Mouse (Mus musculus) midbrain, embryonic 14.5 days (tissue): Measurements from ENCODE around the gene Gm20388. TPM values are rescaled to one million over a fixed set of nuclear protein-coding genes. Genes with fewer than 3 reads are reported as not detected.

Experiments used
- ATAC-seq: fragments of 200-750 bp; cut with Nextera tagmentation; 2 replicates; pipeline ENCODE4 v1.8.0; 2017; ENCODE audit warnings: moderate number of reproducible peaks, moderate library complexity; ENCODE audit not compliant: low FRiP score, low TSS enrichment
- DNase-seq: peaks from one replicate; pipeline ENCODE4 v3.0.0-alpha.2; 2015
- H3K27ac ChIP-seq: fragments of 300-500 bp; sonication (generic); replicated peaks from 2 replicates; pipeline ENCODE4 v1.5.1; 2014; ENCODE audit warnings: mild to moderate bottlenecking, low read depth, low read length, moderate library complexity
- H3K27me3 ChIP-seq: fragments of 300-500 bp; sonication (generic); 2 replicates; pipeline ENCODE4 v1.6.1; 2014; ENCODE audit warnings: low read length, control low read depth, mixed read lengths; ENCODE audit not compliant: control insufficient read depth, insufficient read depth
- H3K36me3 ChIP-seq: fragments of 300-500 bp; sonication (generic); 2 replicates; pipeline ENCODE4 v1.6.1; 2014; ENCODE audit warnings: low read length, control low read depth; ENCODE audit not compliant: control insufficient read depth, insufficient read depth
- H3K4me1 ChIP-seq: fragments of 300-500 bp; sonication (generic); 2 replicates; pipeline ENCODE4 v1.6.1; 2014; ENCODE audit warnings: mild to moderate bottlenecking, antibody characterized with exemption, low read length, control low read depth; ENCODE audit not compliant: control insufficient read depth, insufficient read depth
- H3K4me2 ChIP-seq: fragments of 300-500 bp; sonication (generic); 2 replicates; pipeline ENCODE4 v1.6.1; 2014; ENCODE audit warnings: mild to moderate bottlenecking, low read length, moderate library complexity
- H3K4me3 ChIP-seq: fragments of 300-500 bp; sonication (generic); replicated peaks from 2 replicates; pipeline ENCODE4 v1.5.1; 2014; ENCODE audit warnings: low read depth, low read length
- H3K9ac ChIP-seq: fragments of 300-500 bp; sonication (generic); replicated peaks from 2 replicates; pipeline ENCODE4 v1.6.1; 2014; ENCODE audit warnings: mild to moderate bottlenecking, low read length, moderate library complexity
- H3K9me3 ChIP-seq: fragments of 300-500 bp; sonication (generic); 2 replicates; pipeline ENCODE4 v1.6.1; 2016; ENCODE audit warnings: low read length, control low read depth, mixed read lengths; ENCODE audit not compliant: control insufficient read depth
- WGBS: fragments of 180-500 bp; shearing (Covaris S2); extraction: QIAGEN DNeasy Blood & Tissue Kit; methylation state at CpG from one replicate; pipeline ENCODE4 v1.1.7; 2014; 5-methylcytosine and 5-hydroxymethylcytosine counted together
- polyA plus RNA-seq: library from polyadenylated mRNA; unstranded; fragments of >200 nt; fragmentation: Nextera tagmentation; extraction: Ambion mirVana; gene quantifications from 2 replicates; pipeline ENCODE4 v1.2.1, GENCODE M21; 2014

The Gm20388 gene
- polyA plus RNA-seq, 1 experiment from 2014 or later: 4.1 TPM

DNA sequence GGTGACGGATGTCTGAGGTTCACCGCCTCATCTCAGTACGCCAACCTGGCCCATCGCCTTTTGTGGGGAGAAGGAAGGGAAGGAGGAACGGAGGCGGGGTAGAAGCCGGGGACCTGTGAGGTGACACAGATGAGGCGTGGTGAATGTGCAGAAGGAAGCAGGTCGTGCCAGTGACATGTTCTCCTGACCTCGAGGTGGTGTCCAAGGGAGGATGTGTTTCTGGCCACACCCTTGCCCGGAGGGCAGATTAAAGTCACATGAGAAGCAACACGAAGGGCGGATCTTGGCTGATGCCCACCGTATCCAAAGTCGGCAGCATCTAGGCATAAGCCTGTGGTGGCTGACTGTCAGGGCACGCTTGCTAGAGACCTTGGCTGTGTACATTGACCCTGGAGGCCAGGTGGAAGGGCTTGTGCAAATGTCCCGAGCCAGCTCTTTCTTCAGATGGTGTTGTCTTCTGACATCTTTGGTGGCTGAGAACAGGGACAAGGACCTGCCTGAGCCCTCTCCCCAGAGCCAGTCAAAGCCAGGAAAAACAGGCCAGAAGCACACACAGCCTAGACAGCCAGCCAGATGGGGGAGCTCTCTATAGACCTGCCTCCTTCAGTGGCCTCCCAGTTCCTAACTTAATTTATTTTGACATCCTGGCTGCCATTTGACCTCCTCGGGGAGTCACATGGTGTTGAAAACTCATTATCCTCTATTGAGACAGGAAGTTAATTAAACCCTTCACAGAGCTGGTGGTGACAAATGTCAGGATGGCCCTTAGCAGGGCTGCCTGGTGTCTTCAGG lies 2366.8 kb downstream of the Gm20388 start:
- H3K4me3 ChIP-seq: no peak overlapping the region
- DNase-seq (peak; percentile 55), ATAC-seq (no peak)
- no peak overlapping the region for H3K27ac ChIP-seq
- H3K27me3 ChIP-seq: no peaks in the 10 kb centered on the region
- H3K9me3 ChIP-seq: no peaks in the 10 kb centered on the region
- H3K4me2 ChIP-seq: no peak overlapping the region
- no peak overlapping the region for H3K9ac ChIP-seq
- H3K36me3 ChIP-seq: no peaks in the 10 kb centered on the region
- 83% methylated on average over 18 of the region's 18 CpGs for WGBS
- H3K4me1 ChIP-seq: peaks cover 3% of the 10 kb centered on the region; the same call in 1 of the 2 replicates

DNA sequence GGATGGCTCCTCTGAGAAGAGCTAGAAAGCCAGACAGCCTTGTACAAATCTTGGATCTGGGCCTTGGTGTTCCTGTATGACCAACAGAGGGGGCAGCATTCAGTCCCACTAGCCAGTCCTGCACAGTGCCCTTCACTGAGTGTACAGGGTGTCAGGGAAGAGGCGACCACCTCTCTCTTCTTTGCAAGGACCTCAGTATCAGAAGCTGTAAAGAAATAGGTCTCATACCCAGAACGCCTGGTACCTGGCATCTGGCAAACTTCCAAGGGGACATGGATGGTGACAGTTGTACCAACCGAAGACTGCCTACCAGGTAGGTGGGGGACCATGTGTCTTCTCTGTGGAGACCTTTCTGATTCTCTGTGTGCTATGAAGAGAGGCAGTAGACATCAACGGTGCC lies 2369.5 kb downstream of the Gm20388 start:
- 88% methylated on average over 4 of the region's 4 CpGs for WGBS
- Histone ChIP-seq H3K9ac (no peak overlapping the region), H3K4me3 (no peak overlapping the region)

GRCm38 (mm10) chr8:122280588-122281316 lies 2370.1 kb downstream of the Gm20388 start:
- Histone ChIP-seq H3K9me3 (no peaks in the 10 kb centered on the region), H3K4me2 (peak overlapping the region; percentile 98), H3K4me1 (peaks cover 26% of the 10 kb centered on the region), H3K36me3 (no peaks in the 10 kb centered on the region), H3K27me3 (0 out of 2 replicates have a peak, but pooled peaks cover 4% of the 10 kb centered on the region), H3K27ac (no peak overlapping the region), H3K4me3 (peak overlapping the region; percentile 59), H3K9ac (no peak overlapping the region)
- ATAC-seq (peak; percentile 11; the same call in 1 of the 2 replicates), DNase-seq (no peak)
- WGBS: 14% methylated on average over 20 of the region's 20 CpGs

More for the DNA sequence above, 2369.5 kb downstream of the Gm20388 start:
- peaks cover 24% of the 10 kb centered on the region for H3K4me1 ChIP-seq
- DNase-seq: no peak
- H3K27me3 ChIP-seq: 0 out of 2 replicates have a peak, but pooled peaks cover 4% of the 10 kb centered on the region
- H3K27ac ChIP-seq: no peak overlapping the region
- H3K36me3 ChIP-seq: no peaks in the 10 kb centered on the region
- no peak overlapping the region for H3K4me2 ChIP-seq
- H3K9me3 ChIP-seq: no peaks in the 10 kb centered on the region
- ATAC-seq: no peak

GRCm38 (mm10) chr8:122281317-122282034 lies 2370.8 kb downstream of the Gm20388 start:
- peaks cover 27% of the 10 kb centered on the region for H3K4me1 ChIP-seq
- ATAC-seq: peak; percentile 89
- H3K36me3 ChIP-seq: no peaks in the 10 kb centered on the region
- peak overlapping the region; percentile 98 for H3K4me2 ChIP-seq
- DNase-seq: peak; percentile 97
- 0 out of 2 replicates have a peak, but pooled peaks cover 4% of the 10 kb centered on the region for H3K27me3 ChIP-seq
- peak overlapping the region; percentile 61 for H3K27ac ChIP-seq
- peak overlapping the region; percentile 59 for H3K4me3 ChIP-seq
- under 1% methylated on average over 46 of the region's 47 CpGs for WGBS
- H3K9ac ChIP-seq: peak overlapping the region; percentile 71
- H3K9me3 ChIP-seq: no peaks in the 10 kb centered on the region

GRCm38 (mm10) chr8:122282035-122282358 lies 2371.4 kb downstream of the Gm20388 start, which contains the start of gene Zfpm1:
Gene Zfpm1 (plus strand): TSS chr8:122282141.
- peak within 1 kb of the TSS; percentile 61 for H3K27ac ChIP-seq
- DNase-seq (no peak), ATAC-seq (0 out of 2 replicates have a peak, but pooled peaks have one; percentile 16)
- H3K4me1 ChIP-seq: peaks cover 32% of the 10 kb centered on the region
- H3K36me3 ChIP-seq: no peaks in the 10 kb centered on the region
- H3K4me2 ChIP-seq: peak within 1 kb of the TSS; percentile 98
- H3K9ac ChIP-seq: peak within 1 kb of the TSS; percentile 71
- WGBS: under 1% methylated on average over 44 of the region's 60 CpGs
- 0 out of 2 replicates have a peak, but pooled peaks cover 4% of the 10 kb centered on the region for H3K27me3 ChIP-seq
- no peaks in the 10 kb centered on the region for H3K9me3 ChIP-seq
- peak within 1 kb of the TSS; percentile 59 for H3K4me3 ChIP-seq

DNA sequence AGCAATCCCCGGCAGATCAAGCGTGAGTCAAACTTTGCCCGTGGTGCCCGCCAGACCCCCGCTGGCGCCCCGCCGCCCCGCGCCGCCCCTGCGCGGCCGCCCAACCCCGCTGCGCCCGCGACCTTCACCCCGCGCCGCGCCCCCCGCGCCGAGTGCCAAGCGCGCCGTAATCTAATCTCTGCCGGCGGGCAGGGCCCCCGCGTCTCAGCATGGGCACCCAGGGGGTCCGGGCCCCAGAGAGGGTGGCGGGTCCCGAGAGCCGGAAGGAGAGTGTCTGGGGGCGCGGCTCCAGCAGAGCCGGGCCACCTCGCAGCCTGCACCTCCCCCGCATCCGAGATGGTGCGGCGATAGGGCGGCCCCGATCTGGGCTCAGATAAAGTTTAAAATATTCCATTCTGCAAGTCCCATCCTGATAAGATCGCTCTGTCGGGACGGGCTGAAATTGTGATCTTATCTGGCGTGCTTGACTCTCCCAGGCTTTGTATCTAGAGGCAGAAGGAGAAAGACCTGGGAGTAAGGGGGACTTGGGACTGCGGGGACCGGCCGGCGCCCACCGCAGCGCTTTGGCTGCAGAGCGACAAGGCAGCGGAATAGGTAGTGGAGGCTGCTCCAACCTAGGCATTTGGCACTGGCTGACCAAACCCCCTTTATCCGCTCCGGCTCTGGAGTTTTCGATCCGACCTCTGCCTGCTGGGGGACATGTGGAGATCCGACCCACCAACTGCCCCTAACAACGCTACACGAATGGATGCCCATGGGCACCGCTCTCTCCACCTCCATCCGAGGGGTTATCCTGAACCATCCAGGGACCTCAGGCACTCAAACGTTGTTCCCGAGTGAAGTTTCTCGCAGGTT lies 2372.1 kb downstream of the Gm20388 start:
- DNase-seq: peak; percentile 42
- H3K27ac ChIP-seq: peak overlapping the region; percentile 61
- WGBS: under 1% methylated on average over 70 of the region's 70 CpGs
- ATAC-seq: no peak
- H3K9ac ChIP-seq: peak overlapping the region; percentile 71
- no peaks in the 10 kb centered on the region for H3K36me3 ChIP-seq
- H3K4me1 ChIP-seq: peaks cover 32% of the 10 kb centered on the region
- H3K9me3 ChIP-seq: no peaks in the 10 kb centered on the region
- peak overlapping the region; percentile 59 for H3K4me3 ChIP-seq
- 0 out of 2 replicates have a peak, but pooled peaks cover 4% of the 10 kb centered on the region for H3K27me3 ChIP-seq
- H3K4me2 ChIP-seq: peak overlapping the region; percentile 98

DNA sequence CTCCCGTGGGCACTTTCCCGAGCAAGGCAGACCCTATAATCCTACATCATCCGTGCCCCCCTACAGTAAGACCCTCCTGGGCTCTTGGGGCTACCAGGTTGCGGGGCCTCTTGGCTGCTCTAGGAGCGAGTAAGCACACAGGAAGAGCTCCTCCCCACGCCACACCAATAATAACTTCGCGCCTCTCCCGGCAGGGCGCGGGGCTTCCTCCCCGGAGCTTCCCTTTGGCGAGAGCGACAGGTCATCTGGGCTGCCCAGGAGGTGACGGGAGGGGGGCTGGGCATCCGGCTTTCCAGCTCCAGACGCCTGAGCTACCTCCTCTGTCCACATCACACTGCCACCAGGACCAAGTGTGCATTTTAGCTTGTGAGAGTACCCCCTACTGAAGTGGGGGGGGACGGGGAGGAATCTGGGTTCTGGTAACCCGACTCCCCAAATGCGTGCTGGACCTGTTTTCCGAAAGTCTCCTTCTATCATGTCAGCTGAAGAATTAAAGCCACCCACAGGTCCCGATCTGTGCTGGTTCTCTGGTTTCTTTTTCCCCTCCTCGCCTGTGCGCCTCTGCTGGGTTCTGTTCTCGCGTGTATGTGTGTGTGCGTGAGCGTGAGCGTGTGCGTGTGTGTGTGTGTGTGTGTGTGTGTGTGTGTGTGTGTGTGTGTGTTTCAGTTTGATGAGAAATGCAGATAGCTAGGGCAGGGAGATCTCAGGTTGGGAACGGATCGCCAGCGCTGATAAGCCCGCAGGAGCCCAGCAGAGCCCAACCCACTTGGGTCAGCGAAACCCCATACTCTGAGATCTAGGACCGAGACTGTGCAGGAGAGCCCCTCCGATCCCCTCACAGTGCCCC lies 2372.9 kb downstream of the Gm20388 start:
- peak overlapping the region; percentile 59 for H3K4me3 ChIP-seq

More for the DNA sequence above, 2372.9 kb downstream of the Gm20388 start:
- ATAC-seq: no peak
- Histone ChIP-seq H3K4me1 (peaks cover 35% of the 10 kb centered on the region), H3K9ac (peak overlapping the region; percentile 71), H3K9me3 (no peaks in the 10 kb centered on the region), H3K36me3 (no peaks in the 10 kb centered on the region), H3K27me3 (0 out of 2 replicates have a peak, but pooled peaks cover 4% of the 10 kb centered on the region), H3K27ac (peak overlapping the region; percentile 65), H3K4me2 (peak overlapping the region; percentile 98)
- WGBS: under 1% methylated on average over 37 of the region's 37 CpGs
- peak; percentile 59 for DNase-seq
